ENCODE assay signal across 20 mouse cellular contexts in the genomic region with DNA sequence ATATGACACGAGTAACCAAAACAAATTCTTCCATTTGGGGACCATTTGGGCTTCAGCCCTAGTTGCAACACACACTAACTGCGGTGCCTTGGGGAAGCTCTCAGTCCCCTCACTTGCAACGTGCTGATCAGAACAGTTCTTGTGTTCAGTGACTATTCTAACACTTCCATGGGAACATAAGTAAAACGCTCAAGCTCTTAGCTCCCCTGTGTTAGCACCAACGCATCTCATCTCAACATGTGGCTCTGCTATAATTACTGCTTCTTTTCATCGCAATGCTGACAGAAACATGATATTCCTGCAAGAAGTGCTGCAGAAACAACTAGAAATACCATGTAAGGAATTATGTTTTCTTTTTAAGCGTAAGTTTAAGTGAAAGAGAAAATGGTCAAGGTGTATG.
"Had no signal": no experiment of that assay in that cellular context is flagged by ENCODE, and none has a peak within 500 bp of the region (broad histone marks: within the 10 kb centered on the region; RNA-seq: fewer than 3 reads in every experiment).

No protein-coding gene starts in this region.

- H3K27me3 ChIP-seq: limb, embryonic 12.5 days; limb, embryonic 15.5 days; neural tube, embryonic 13.5 days had no signal

- H3K4me2 ChIP-seq: limb, embryonic 12.5 days; limb, embryonic 15.5 days; liver, embryonic 11.5 days; lung, embryonic 14.5 days; neural tube, embryonic 13.5 days had no signal

- H3K4me3 ChIP-seq: limb, embryonic 12.5 days; limb, embryonic 15.5 days; myocyte; neural tube, embryonic 13.5 days had no signal

- H3K4me1 ChIP-seq: limb, embryonic 12.5 days; limb, embryonic 15.5 days had no signal

- H3K36me3 ChIP-seq: limb, embryonic 12.5 days; limb, embryonic 15.5 days; neural tube, embryonic 13.5 days had no signal

- DNase-seq: kidney, adult 18-20 months; kidney, adult 9 months; kidney, postnatal 14 days; kidney, postnatal 4 days; layer of hippocampus, postnatal 36 days; liver, postnatal 0 days; lung, embryonic 14.5 days; right cerebral cortex, postnatal 14 days; right cerebral cortex, postnatal 4 days; thymus, postnatal 25 days had no signal

- H3K9ac ChIP-seq: limb, embryonic 12.5 days; limb, embryonic 15.5 days; liver, embryonic 14.5 days; liver, postnatal 0 days; lung, embryonic 14.5 days; neural tube, embryonic 13.5 days had no signal

- ATAC-seq: intestine, embryonic 16.5 days; liver, postnatal 0 days; midbrain, embryonic 16.5 days had no signal

- H3K27ac ChIP-seq: limb, embryonic 12.5 days; limb, embryonic 15.5 days; liver, embryonic 14.5 days; macrophage; neural tube, embryonic 13.5 days; stomach, postnatal 0 days had no signal

- H3K9me3 ChIP-seq: limb, embryonic 12.5 days; limb, embryonic 15.5 days; neural tube, embryonic 13.5 days had no signal
